Mouse (Mus musculus) liver, embryonic 14.5 days (tissue): ENCODE measurements around the gene Urad.

Source experiments
- CTCF ChIP-seq: IDR thresholded peaks from 2 replicates; pipeline ENCODE4 v1.5.1; 2016; ENCODE audit warnings: antibody characterized with exemption, low read depth, control low read depth
- EP300 ChIP-seq: IDR thresholded peaks from 2 replicates; pipeline ENCODE4 v1.6.1; 2016; ENCODE audit warnings: antibody characterized with exemption, low read depth

GRCm38 (mm10) chr5:147269371-147269770 is 52.9 kb downstream of the Urad start:
- TF ChIP-seq CTCF: no peak
- no peak for TF ChIP-seq EP300
